Mouse (Mus musculus): Measurements from ENCODE around the gene Afm. TPM values are rescaled to one million over a fixed set of nuclear protein-coding genes. Genes with fewer than 3 reads are reported as not detected.

Afm gene
- polyA plus RNA-seq, 1 experiment = not detected

DNA sequence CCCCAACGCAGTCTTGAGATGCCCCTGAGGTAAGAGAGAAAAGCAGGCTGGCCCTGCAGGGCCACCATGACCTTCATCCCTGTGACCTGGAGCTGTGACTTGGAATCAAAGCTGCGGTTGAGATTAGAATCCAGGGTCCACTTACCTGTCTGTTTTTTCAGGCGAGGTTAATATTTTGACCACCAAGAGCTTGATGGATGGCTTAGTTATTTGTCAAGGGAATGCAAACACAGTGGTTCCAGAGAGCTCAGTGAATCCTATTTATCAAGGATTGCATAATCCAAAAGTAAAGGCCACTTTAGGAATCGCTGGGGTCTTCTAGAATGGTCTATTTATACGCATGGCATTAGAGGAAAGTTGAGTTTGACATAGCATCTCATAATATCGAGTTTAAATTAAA, 63.4 kb downstream of the Afm start:
- no peak overlapping the region for H3K4me3 ChIP-seq

GRCm38 (mm10) chr5:90584799-90585198, 66.1 kb downstream of the Afm start:
- H3K4me2 ChIP-seq (ENCODE audit: low read depth) = no peak overlapping the region
- H3K79me2 ChIP-seq (ENCODE audit: control insufficient read depth, insufficient read depth) = no peaks in the 10 kb centered on the region
- TF ChIP-seq TCF3 (IDR thresholded peaks at IDR 0.05; ENCODE audit: insufficient read length, low read depth) (no peak), MYOG (IDR thresholded peaks at IDR 0.05; ENCODE audit: control insufficient read depth in 1 of 3, insufficient read depth in 1 of 3, insufficient read length in 2 of 3, low read depth in 2 of 3) (no peak), MYOD1 (IDR thresholded peaks at IDR 0.05; ENCODE audit: control insufficient read depth in 1 of 3, insufficient read length in 2 of 3, low read depth in 2 of 3) (no peak), POLR2AphosphoS2 (IDR thresholded peaks at IDR 0.05; ENCODE audit: insufficient read length, low read depth) (no peak), TCF12 (IDR thresholded peaks at IDR 0.05; ENCODE audit: insufficient read depth, poor library complexity, severe bottlenecking) (no peak), REST (IDR thresholded peaks at IDR 0.05; ENCODE audit: insufficient read depth, insufficient read length) (no peak), POLR2A (IDR thresholded peaks at IDR 0.05; ENCODE audit: insufficient read length, low read depth) (no peak), CEBPB (IDR thresholded peaks at IDR 0.05; ENCODE audit: insufficient read depth, poor library complexity, severe bottlenecking) (no peak)
- no peaks in the 10 kb centered on the region for H3K36me3 ChIP-seq (ENCODE audit: control insufficient read depth, insufficient read depth)
- no peak overlapping the region for H3ac ChIP-seq (ENCODE audit: control insufficient read depth, insufficient read length)
- no peak overlapping the region for H3K4me3 ChIP-seq
- H3K27me3 ChIP-seq (ENCODE audit: control insufficient read depth, insufficient read depth, insufficient read length) = peaks cover 15% of the 10 kb centered on the region

More for the DNA sequence above, 63.4 kb downstream of the Afm start:
- Histone ChIP-seq H3K27me3 (ENCODE audit: control insufficient read depth, insufficient read depth, insufficient read length) (peaks cover 15% of the 10 kb centered on the region), H3K36me3 (ENCODE audit: control insufficient read depth, insufficient read depth) (no peaks in the 10 kb centered on the region), H3ac (ENCODE audit: control insufficient read depth, insufficient read length) (no peak overlapping the region), H3K79me2 (ENCODE audit: control insufficient read depth, insufficient read depth) (no peaks in the 10 kb centered on the region), H3K4me2 (ENCODE audit: low read depth) (no peak overlapping the region)
- no peak for TF ChIP-seq E2F4 (IDR thresholded peaks at IDR 0.05; ENCODE audit: insufficient read depth)
- TF ChIP-seq REST (IDR thresholded peaks at IDR 0.05; ENCODE audit: insufficient read depth, insufficient read length) = no peak
- TF ChIP-seq MYOG (IDR thresholded peaks at IDR 0.05; ENCODE audit: control insufficient read depth in 1 of 3, insufficient read depth in 1 of 3, insufficient read length in 2 of 3, low read depth in 2 of 3) = no peak
- no peak for TF ChIP-seq MYOD1 (IDR thresholded peaks at IDR 0.05; ENCODE audit: control insufficient read depth in 1 of 3, insufficient read length in 2 of 3, low read depth in 2 of 3)
- no peak for TF ChIP-seq TCF3 (IDR thresholded peaks at IDR 0.05; ENCODE audit: insufficient read length, low read depth)
- no peak for TF ChIP-seq TCF12 (IDR thresholded peaks at IDR 0.05; ENCODE audit: insufficient read depth, poor library complexity, severe bottlenecking)
- no peak for TF ChIP-seq CEBPB (IDR thresholded peaks at IDR 0.05; ENCODE audit: insufficient read depth, poor library complexity, severe bottlenecking)
- no peak for TF ChIP-seq SRF (IDR thresholded peaks at IDR 0.05; ENCODE audit: control insufficient read depth, insufficient read length, low read depth)
- TF ChIP-seq POLR2AphosphoS2 (IDR thresholded peaks at IDR 0.05; ENCODE audit: insufficient read length, low read depth) = no peak
- TF ChIP-seq USF1 (IDR thresholded peaks at IDR 0.05; ENCODE audit: low read depth) = no peak
- TF ChIP-seq MAX (IDR thresholded peaks at IDR 0.05; ENCODE audit: low read depth) = no peak

- Histone ChIP-seq H3K4me2 (ENCODE audit: low read depth) (no peak overlapping the region), H3K4me3 (no peak overlapping the region), H3K36me3 (ENCODE audit: control insufficient read depth, insufficient read depth) (no peaks in the 10 kb centered on the region), H3K27me3 (ENCODE audit: control insufficient read depth, insufficient read depth, insufficient read length) (peaks cover 15% of the 10 kb centered on the region), H3K79me2 (ENCODE audit: control insufficient read depth, insufficient read depth) (no peaks in the 10 kb centered on the region), H3ac (ENCODE audit: control insufficient read depth, insufficient read length) (no peak overlapping the region)
- TF ChIP-seq MYOD1 (IDR thresholded peaks at IDR 0.05; ENCODE audit: control insufficient read depth in 1 of 3, insufficient read length in 2 of 3, low read depth in 2 of 3) (no peak), TCF12 (IDR thresholded peaks at IDR 0.05; ENCODE audit: insufficient read depth, poor library complexity, severe bottlenecking) (no peak), POLR2A (IDR thresholded peaks at IDR 0.05; ENCODE audit: insufficient read length, low read depth) (no peak), POLR2AphosphoS2 (IDR thresholded peaks at IDR 0.05; ENCODE audit: insufficient read length, low read depth) (no peak), CEBPB (IDR thresholded peaks at IDR 0.05; ENCODE audit: insufficient read depth, poor library complexity, severe bottlenecking) (no peak), MAX (IDR thresholded peaks at IDR 0.05; ENCODE audit: low read depth) (no peak), MYOG (IDR thresholded peaks at IDR 0.05; ENCODE audit: control insufficient read depth in 1 of 3, insufficient read depth in 1 of 3, insufficient read length in 2 of 3, low read depth in 2 of 3) (no peak), REST (IDR thresholded peaks at IDR 0.05; ENCODE audit: insufficient read depth, insufficient read length) (no peak), SRF (IDR thresholded peaks at IDR 0.05; ENCODE audit: control insufficient read depth, insufficient read length, low read depth) (no peak), TCF3 (IDR thresholded peaks at IDR 0.05; ENCODE audit: insufficient read length, low read depth) (no peak), USF1 (IDR thresholded peaks at IDR 0.05; ENCODE audit: low read depth) (no peak), E2F4 (IDR thresholded peaks at IDR 0.05; ENCODE audit: insufficient read depth) (no peak)
These were observed 67.8 kb downstream of the Afm start for GRCm38 (mm10) chr5:90586511-90586910.

DNA sequence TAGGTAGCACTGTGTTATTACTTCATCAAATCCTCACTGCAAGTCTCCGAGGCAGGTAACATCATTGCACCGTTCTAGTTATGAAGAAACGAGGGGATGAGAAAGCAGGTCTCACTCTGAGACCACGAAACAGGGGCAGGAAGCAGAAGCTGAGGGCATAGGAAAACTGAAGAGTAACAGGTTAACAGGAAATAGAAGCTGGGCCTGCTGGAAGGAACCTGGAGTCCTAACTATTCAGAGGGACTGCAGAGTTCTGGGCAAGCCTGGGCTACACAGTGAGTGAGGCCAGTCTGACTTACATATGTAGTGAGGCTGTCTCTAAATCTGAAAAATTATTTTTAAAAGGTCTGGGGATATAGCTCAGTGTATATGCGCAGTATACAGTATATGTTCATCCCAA, 69.4 kb downstream of the Afm start:
- no peak for TF ChIP-seq CEBPB (IDR thresholded peaks at IDR 0.05; ENCODE audit: insufficient read depth, poor library complexity, severe bottlenecking)
- TF ChIP-seq POLR2AphosphoS2 (IDR thresholded peaks at IDR 0.05; ENCODE audit: insufficient read length, low read depth) = no peak
- no peak for TF ChIP-seq REST (IDR thresholded peaks at IDR 0.05; ENCODE audit: insufficient read depth, insufficient read length)
- no peak for TF ChIP-seq E2F4 (IDR thresholded peaks at IDR 0.05; ENCODE audit: insufficient read depth)
- no peak for TF ChIP-seq MYOD1 (IDR thresholded peaks at IDR 0.05; ENCODE audit: control insufficient read depth in 1 of 3, insufficient read length in 2 of 3, low read depth in 2 of 3)
- TF ChIP-seq TCF12 (IDR thresholded peaks at IDR 0.05; ENCODE audit: insufficient read depth, poor library complexity, severe bottlenecking) = no peak
- TF ChIP-seq MAX (IDR thresholded peaks at IDR 0.05; ENCODE audit: low read depth) = no peak
- no peak for TF ChIP-seq USF1 (IDR thresholded peaks at IDR 0.05; ENCODE audit: low read depth)
- H3ac ChIP-seq (ENCODE audit: control insufficient read depth, insufficient read length) = no peak overlapping the region
- no peaks in the 10 kb centered on the region for H3K79me2 ChIP-seq (ENCODE audit: control insufficient read depth, insufficient read depth)
- no peak overlapping the region for H3K4me3 ChIP-seq
- H3K36me3 ChIP-seq (ENCODE audit: control insufficient read depth, insufficient read depth) = no peaks in the 10 kb centered on the region
- H3K27me3 ChIP-seq (ENCODE audit: control insufficient read depth, insufficient read depth, insufficient read length) = peaks cover 4% of the 10 kb centered on the region
- H3K4me2 ChIP-seq (ENCODE audit: low read depth) = no peak overlapping the region
